Mouse (Mus musculus) embryonic facial prominence, embryonic 10.5 days (tissue): ENCODE measurements around the gene Btg3. TPM values are rescaled to one million over a fixed set of nuclear protein-coding genes. Genes with fewer than 3 reads are reported as not detected.
"Not testable (repeated sequence)": the region's sequence is repeated elsewhere in the genome, so short reads cannot be mapped to it uniquely, and the experiment has no call there.

ENCODE experiments used
- DNase-seq: peaks from one replicate; pipeline ENCODE4 v3.0.0-alpha.2; 2017; ENCODE audit warnings: low spot score
- H3K27ac ChIP-seq: fragments of 300-500 bp; sonication (generic); replicated peaks from 2 replicates; pipeline ENCODE4 v1.5.1; 2016; ENCODE audit warnings: mild to moderate bottlenecking
- H3K27me3 ChIP-seq: fragments of 300-500 bp; sonication (generic); replicated peaks from 2 replicates; pipeline ENCODE4 v1.6.1; 2016; ENCODE audit warnings: low read depth, mild to moderate bottlenecking; ENCODE audit not compliant: poor library complexity, severe bottlenecking
- H3K36me3 ChIP-seq: fragments of 300-500 bp; sonication (generic); replicated peaks from 2 replicates; pipeline ENCODE4 v1.6.1; 2016; ENCODE audit warnings: mild to moderate bottlenecking, moderate library complexity
- H3K4me1 ChIP-seq: fragments of 300-500 bp; sonication (generic); 2 replicates; pipeline ENCODE4 v1.6.1; 2016
- H3K4me3 ChIP-seq: fragments of 300-500 bp; sonication (generic); 2 replicates; pipeline ENCODE4 v1.5.1; 2016; ENCODE audit warnings: mild to moderate bottlenecking, moderate library complexity
- H3K9me3 ChIP-seq: fragments of 300-500 bp; sonication (generic); 2 replicates; pipeline ENCODE4 v1.6.1; 2016; ENCODE audit warnings: mild to moderate bottlenecking
- WGBS: fragments of 180-500 bp; shearing (Covaris S2); methylation state at CpG from one replicate; pipeline ENCODE4 v1.1.7; 2016; 5-methylcytosine and 5-hydroxymethylcytosine counted together
- polyA plus RNA-seq: library from polyadenylated mRNA; unstranded; fragments of >200 nt; fragmentation: Nextera tagmentation; extraction: Ambion mirVana; gene quantifications from 2 replicates; pipeline ENCODE4 v1.2.1, GENCODE M21; 2016

Gene Btg3
- polyA plus RNA-seq, 1 experiment from 2014 or later, result 31.0 TPM

GRCm38 (mm10) chr16:78375821-78376691, 936 bp downstream of the Btg3 start:
- Histone ChIP-seq H3K4me1 (peaks cover 22% of the 10 kb centered on the region), H3K27ac (peak overlapping the region; percentile 98), H3K36me3 (peaks cover 18% of the 10 kb centered on the region), H3K27me3 (no peaks in the 10 kb centered on the region), H3K9me3 (no peaks in the 10 kb centered on the region), H3K4me3 (peak overlapping the region; percentile 94)
- peak; percentile 77 for DNase-seq
- under 1% methylated on average over 97 of the region's 100 CpGs for WGBS

GRCm38 (mm10) chr16:78375222-78375621, 1.8 kb downstream of the Btg3 start:
- H3K9me3 ChIP-seq, result no peaks in the 10 kb centered on the region
- peak overlapping the region; percentile 94 for H3K4me3 ChIP-seq
- peaks cover 22% of the 10 kb centered on the region for H3K4me1 ChIP-seq
- DNase-seq, result peak; percentile 24
- H3K27me3 ChIP-seq, result no peaks in the 10 kb centered on the region
- peaks cover 25% of the 10 kb centered on the region for H3K36me3 ChIP-seq
- H3K27ac ChIP-seq, result peak overlapping the region; percentile 98; the same call in 1 of the 2 replicates
- 65% methylated on average over 10 of the region's 10 CpGs for WGBS

- H3K4me1 ChIP-seq, result peaks cover 22% of the 10 kb centered on the region
- DNase-seq, result no peak
- peaks cover 40% of the 10 kb centered on the region for H3K36me3 ChIP-seq
- no peaks in the 10 kb centered on the region for H3K9me3 ChIP-seq
- no peaks in the 10 kb centered on the region for H3K27me3 ChIP-seq
- WGBS, result 80% methylated on average over 8 of the region's 8 CpGs
- H3K4me3 ChIP-seq, result no peak overlapping the region
- no peak overlapping the region for H3K27ac ChIP-seq
Measured at GRCm38 (mm10) chr16:78373743-78374142, 3.2 kb downstream of the Btg3 start.

- no peak for DNase-seq
- Histone ChIP-seq H3K4me1 (peaks cover 22% of the 10 kb centered on the region), H3K36me3 (peaks cover 50% of the 10 kb centered on the region), H3K9me3 (no peaks in the 10 kb centered on the region), H3K27ac (no peak overlapping the region), H3K27me3 (no peaks in the 10 kb centered on the region), H3K4me3 (no peak overlapping the region)
- WGBS, result 87% methylated on average over 5 of the region's 5 CpGs
Measured at GRCm38 (mm10) chr16:78372786-78373185, 4.2 kb downstream of the Btg3 start.

- peaks cover 62% of the 10 kb centered on the region for H3K36me3 ChIP-seq
- WGBS, result 87% methylated on average over 7 of the region's 7 CpGs
- peaks cover 15% of the 10 kb centered on the region; the same call in 1 of the 2 replicates for H3K4me1 ChIP-seq
- no peak for DNase-seq
- no peak overlapping the region for H3K4me3 ChIP-seq
- no peak overlapping the region for H3K27ac ChIP-seq
- H3K27me3 ChIP-seq, result no peaks in the 10 kb centered on the region
- H3K9me3 ChIP-seq, result no peaks in the 10 kb centered on the region
Measured at GRCm38 (mm10) chr16:78371491-78372046, 5.4 kb downstream of the Btg3 start.

- not testable (repeated sequence) for DNase-seq, H3K9me3 ChIP-seq, H3K4me3 ChIP-seq, H3K27ac ChIP-seq, H3K4me1 ChIP-seq, H3K27me3 ChIP-seq
- peaks cover 90% of the 10 kb centered on the region for H3K36me3 ChIP-seq
- 93% methylated on average over 9 of the region's 9 CpGs for WGBS
Measured at GRCm38 (mm10) chr16:78364554-78364953, 12.4 kb downstream of the Btg3 start.

GRCm38 (mm10) chr16:78361466-78361865, 15.5 kb downstream of the Btg3 start:
- no peak overlapping the region for H3K4me3 ChIP-seq
- no peaks in the 10 kb centered on the region for H3K4me1 ChIP-seq
- H3K36me3 ChIP-seq, result peaks cover 84% of the 10 kb centered on the region
- H3K27ac ChIP-seq, result no peak overlapping the region
- 91% methylated on average over 4 of the region's 4 CpGs for WGBS
- no peaks in the 10 kb centered on the region for H3K9me3 ChIP-seq
- DNase-seq, result no peak
- H3K27me3 ChIP-seq, result no peaks in the 10 kb centered on the region

- no peak overlapping the region for H3K27ac ChIP-seq
Measured at GRCm38 (mm10) chr16:78357757-78358156, 19.2 kb downstream of the Btg3 start.

GRCm38 (mm10) chr16:78347328-78347926, 29.6 kb downstream of the Btg3 start:
- no peaks in the 10 kb centered on the region for H3K27me3 ChIP-seq
- peaks cover 7% of the 10 kb centered on the region; the same call in 1 of the 2 replicates for H3K4me1 ChIP-seq
- H3K9me3 ChIP-seq, result no peaks in the 10 kb centered on the region
- WGBS, result 82% methylated on average over 13 of the region's 13 CpGs
- H3K4me3 ChIP-seq, result no peak overlapping the region
- no peak overlapping the region for H3K27ac ChIP-seq
- DNase-seq, result no peak
- H3K36me3 ChIP-seq, result peaks cover 23% of the 10 kb centered on the region

More at GRCm38 (mm10) chr16:78357757-78358156, 19.2 kb downstream of the Btg3 start:
- Histone ChIP-seq H3K36me3 (peaks cover 48% of the 10 kb centered on the region), H3K4me1 (no peaks in the 10 kb centered on the region), H3K9me3 (no peaks in the 10 kb centered on the region), H3K27me3 (no peaks in the 10 kb centered on the region), H3K4me3 (no peak overlapping the region)
- WGBS, result 89% methylated on average over 3 of the region's 3 CpGs
- no peak for DNase-seq

- WGBS, result 77% methylated on average over 2 of the region's 2 CpGs
- Histone ChIP-seq H3K36me3 (peaks cover 27% of the 10 kb centered on the region), H3K4me1 (peaks cover 7% of the 10 kb centered on the region; the same call in 1 of the 2 replicates), H3K9me3 (no peaks in the 10 kb centered on the region), H3K4me3 (no peak overlapping the region), H3K27ac (no peak overlapping the region), H3K27me3 (no peaks in the 10 kb centered on the region)
- no peak for DNase-seq
Measured at GRCm38 (mm10) chr16:78346662-78347327, 30.2 kb downstream of the Btg3 start.

GRCm38 (mm10) chr16:78343792-78344191, 33.2 kb downstream of the Btg3 start:
- no peak for DNase-seq
- Histone ChIP-seq H3K27me3 (no peaks in the 10 kb centered on the region), H3K36me3 (peaks cover 25% of the 10 kb centered on the region), H3K27ac (no peak overlapping the region), H3K4me3 (no peak overlapping the region), H3K4me1 (peaks cover 7% of the 10 kb centered on the region; the same call in 1 of the 2 replicates), H3K9me3 (no peaks in the 10 kb centered on the region)
- 55% methylated on average over 6 of the region's 6 CpGs for WGBS

GRCm38 (mm10) chr16:78342767-78343166, 34.2 kb downstream of the Btg3 start:
- DNase-seq, result no peak
- Histone ChIP-seq H3K4me1 (peaks cover 7% of the 10 kb centered on the region; the same call in 1 of the 2 replicates), H3K27ac (no peak overlapping the region), H3K36me3 (peaks cover 25% of the 10 kb centered on the region), H3K27me3 (no peaks in the 10 kb centered on the region), H3K9me3 (no peaks in the 10 kb centered on the region), H3K4me3 (no peak overlapping the region)
- 90% methylated on average over 5 of the region's 5 CpGs for WGBS
